Mouse (Mus musculus) limb, embryonic 14.5 days (tissue): ENCODE measurements around the gene Anks1b. TPM values are rescaled to one million over a fixed set of nuclear protein-coding genes. Genes with fewer than 3 reads are reported as not detected.

Experiments used
- ATAC-seq: fragments of 200-750 bp; cut with Nextera tagmentation; 2 replicates; pipeline ENCODE4 v1.8.0; 2017; ENCODE audit warnings: low read depth, moderate number of reproducible peaks, moderate TSS enrichment; ENCODE audit not compliant: low FRiP score
- DNase-seq: peaks from one replicate; pipeline ENCODE4 v3.0.0-alpha.2; 2015; ENCODE audit warnings: low spot score
- H3K27ac ChIP-seq: fragments of 300-500 bp; sonication (generic); replicated peaks from 2 replicates; pipeline ENCODE4 v1.5.1; 2014; ENCODE audit warnings: low read depth, mild to moderate bottlenecking, low read length, moderate library complexity, mixed read lengths
- H3K27me3 ChIP-seq: fragments of 300-500 bp; sonication (generic); 2 replicates; pipeline ENCODE4 v1.6.1; 2014; ENCODE audit warnings: low read length, mixed read lengths; ENCODE audit not compliant: control insufficient read depth, insufficient read depth
- H3K36me3 ChIP-seq: fragments of 300-500 bp; sonication (generic); 2 replicates; pipeline ENCODE4 v1.6.1; 2014; ENCODE audit warnings: mild to moderate bottlenecking, low read length, moderate library complexity, mixed read lengths; ENCODE audit not compliant: control insufficient read depth, insufficient read depth
- H3K4me1 ChIP-seq: fragments of 300-500 bp; sonication (generic); 2 replicates; pipeline ENCODE4 v1.6.1; 2014; ENCODE audit warnings: antibody characterized with exemption, low read length, mixed read lengths; ENCODE audit not compliant: control insufficient read depth, insufficient read depth
- H3K4me2 ChIP-seq: fragments of 300-500 bp; sonication (generic); replicated peaks from 2 replicates; pipeline ENCODE4 v1.6.1; 2014; ENCODE audit warnings: low read depth, mild to moderate bottlenecking, low read length, moderate library complexity; ENCODE audit not compliant: severe bottlenecking
- H3K4me3 ChIP-seq: fragments of 300-500 bp; sonication (generic); replicated peaks from 2 replicates; pipeline ENCODE4 v1.5.1; 2014; ENCODE audit warnings: low read length
- H3K9ac ChIP-seq: fragments of 300-500 bp; sonication (generic); 2 replicates; pipeline ENCODE4 v1.6.1; 2014; ENCODE audit warnings: mild to moderate bottlenecking, low read depth, low read length, moderate library complexity; ENCODE audit not compliant: severe bottlenecking
- H3K9me3 ChIP-seq: fragments of 300-500 bp; sonication (generic); 2 replicates; pipeline ENCODE4 v1.6.1; 2016; ENCODE audit warnings: low read length; ENCODE audit not compliant: control insufficient read depth
- POLR2A ChIP-seq: fragments of 200-500 bp; IDR thresholded peaks from 2 replicates; pipeline ENCODE4 v1.8.0; 2012; ENCODE audit warnings: inconsistent platforms, mild to moderate bottlenecking, moderate library complexity, borderline replicate concordance; ENCODE audit not compliant: insufficient read depth, insufficient read length; ENCODE audit errors: extremely low read depth
- WGBS: fragments of 180-500 bp; shearing (Covaris S2); extraction: QIAGEN DNeasy Blood & Tissue Kit; methylation state at CpG from one replicate; pipeline ENCODE4 v1.1.7; 2014; 5-methylcytosine and 5-hydroxymethylcytosine counted together
- polyA plus RNA-seq, 2 experiments: library from polyadenylated mRNA; depleted of rRNA in 1 of 2; stranded (reverse) in 1 of 2; unstranded in 1 of 2; fragments of >200 nt; fragmentation: Nextera tagmentation in 1 of 2; extraction: Ambion mirVana in 1 of 2; gene quantifications; 2 replicates each; pipeline versions ENCODE4 v1.2.1 to v1.2.3; 2012 to 2014

Gene Anks1b
- polyA plus RNA-seq, 2 experiments: 2.6 to 4.3 TPM

- H3K27ac ChIP-seq: no peak overlapping the region
- WGBS: 78% methylated on average over 3 of the region's 3 CpGs
- no peak for TF ChIP-seq POLR2A
- DNase-seq: no peak
- no peak overlapping the region for H3K4me3 ChIP-seq
- no peak overlapping the region for H3K9ac ChIP-seq
- H3K36me3 ChIP-seq: no peaks in the 10 kb centered on the region
- no peaks in the 10 kb centered on the region for H3K27me3 ChIP-seq
- no peaks in the 10 kb centered on the region for H3K4me1 ChIP-seq
- no peak overlapping the region for H3K4me2 ChIP-seq
- no peaks in the 10 kb centered on the region for H3K9me3 ChIP-seq
- ATAC-seq: no peak
Measured at GRCm38 (mm10) chr10:90370751-90371150, 497.4 kb downstream of the Anks1b start.

GRCm38 (mm10) chr10:90373469-90373868 lies 500.2 kb downstream of the Anks1b start:
- Histone ChIP-seq H3K9ac (no peak overlapping the region), H3K9me3 (no peaks in the 10 kb centered on the region), H3K36me3 (no peaks in the 10 kb centered on the region), H3K4me1 (no peaks in the 10 kb centered on the region), H3K27ac (no peak overlapping the region), H3K27me3 (no peaks in the 10 kb centered on the region), H3K4me3 (no peak overlapping the region), H3K4me2 (no peak overlapping the region)
- TF ChIP-seq POLR2A: no peak
- no peak for ATAC-seq
- WGBS: 31% methylated on average over 4 of the region's 4 CpGs
- peak; percentile 20 for DNase-seq

GRCm38 (mm10) chr10:90376605-90377004 lies 503.3 kb downstream of the Anks1b start:
- no peak overlapping the region for H3K9ac ChIP-seq
- H3K4me3 ChIP-seq: no peak overlapping the region
- H3K36me3 ChIP-seq: no peaks in the 10 kb centered on the region
- no peak overlapping the region for H3K4me2 ChIP-seq
- H3K27ac ChIP-seq: no peak overlapping the region
- H3K9me3 ChIP-seq: no peaks in the 10 kb centered on the region
- no peak for ATAC-seq
- no peak for TF ChIP-seq POLR2A
- H3K4me1 ChIP-seq: no peaks in the 10 kb centered on the region
- DNase-seq: peak; percentile 35
- no peaks in the 10 kb centered on the region for H3K27me3 ChIP-seq
- WGBS: 45% methylated on average over 1 of the region's 1 CpGs

- no peak for TF ChIP-seq POLR2A
- WGBS: 33% methylated on average over 1 of the region's 1 CpGs
Measured at GRCm38 (mm10) chr10:90380062-90380461, 506.8 kb downstream of the Anks1b start.

GRCm38 (mm10) chr10:90380704-90381339 lies 507.5 kb downstream of the Anks1b start:
- H3K36me3 ChIP-seq: no peaks in the 10 kb centered on the region
- TF ChIP-seq POLR2A: no peak
- no peak overlapping the region for H3K27ac ChIP-seq
- H3K4me3 ChIP-seq: no peak overlapping the region
- H3K9me3 ChIP-seq: no peaks in the 10 kb centered on the region
- ATAC-seq (no peak), DNase-seq (no peak)
- H3K9ac ChIP-seq: no peak overlapping the region
- no peak overlapping the region for H3K4me2 ChIP-seq
- H3K27me3 ChIP-seq: no peaks in the 10 kb centered on the region
- WGBS: 13% methylated on average over 8 of the region's 8 CpGs
- no peaks in the 10 kb centered on the region for H3K4me1 ChIP-seq

More at GRCm38 (mm10) chr10:90380062-90380461, 506.8 kb downstream of the Anks1b start:
- Histone ChIP-seq H3K4me3 (no peak overlapping the region), H3K4me2 (no peak overlapping the region), H3K9ac (no peak overlapping the region), H3K27me3 (no peaks in the 10 kb centered on the region), H3K9me3 (no peaks in the 10 kb centered on the region), H3K36me3 (no peaks in the 10 kb centered on the region), H3K4me1 (no peaks in the 10 kb centered on the region), H3K27ac (no peak overlapping the region)
- ATAC-seq (no peak), DNase-seq (no peak)
